Mouse (Mus musculus) heart, postnatal 25 days (tissue): Measurements from ENCODE around the gene 2010005H15Rik. TPM values are rescaled to one million over a fixed set of nuclear protein-coding genes. Genes with fewer than 3 reads are reported as not detected.
"Not testable (repeated sequence)": the region's sequence is repeated elsewhere in the genome, so short reads cannot be mapped to it uniquely, and the experiment has no call there.

ENCODE experiments used
- DNase-seq: peaks from one replicate; pipeline ENCODE4 v3.0.0; 2022; ENCODE audit warnings: low spot score
- intact Hi-C: fragments of 180-260 bp; cut with DNase I; formaldehyde crosslinking; loops from one replicate; pipeline ENCODE4 v1.15.1; 2025
- total RNA-seq, 2 experiments: library from RNA; stranded (reverse); gene quantifications; 2 replicates each; pipeline ENCODE4 v1.2.3; 2021

Gene 2010005H15Rik
- not detected for total RNA-seq

DNA sequence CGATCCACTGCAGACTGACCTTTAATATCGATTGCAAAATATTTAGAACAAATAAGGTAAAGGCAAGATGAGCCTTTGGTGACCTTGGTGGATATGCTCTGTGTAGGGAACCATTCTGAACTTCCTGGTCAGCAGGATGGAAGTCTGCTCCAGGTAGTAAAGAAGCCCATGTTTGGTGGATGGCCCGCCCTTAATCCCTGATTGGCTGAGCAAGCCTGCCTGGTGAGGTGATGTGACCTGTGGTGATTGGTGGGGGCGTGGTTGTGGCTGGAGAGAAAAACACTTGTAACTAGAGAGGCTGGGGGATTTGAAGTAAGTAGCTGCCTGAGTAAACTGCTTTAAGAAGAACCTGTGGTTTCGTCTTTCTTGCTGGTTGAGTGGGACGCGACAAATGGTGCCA, at the start of gene 2010005H15Rik:
TSS of gene 2010005H15Rik (plus strand) at position 301 of the 400 bp plus-strand sequence.
- intact Hi-C loops, DNase-seq: not testable (repeated sequence)

DNA sequence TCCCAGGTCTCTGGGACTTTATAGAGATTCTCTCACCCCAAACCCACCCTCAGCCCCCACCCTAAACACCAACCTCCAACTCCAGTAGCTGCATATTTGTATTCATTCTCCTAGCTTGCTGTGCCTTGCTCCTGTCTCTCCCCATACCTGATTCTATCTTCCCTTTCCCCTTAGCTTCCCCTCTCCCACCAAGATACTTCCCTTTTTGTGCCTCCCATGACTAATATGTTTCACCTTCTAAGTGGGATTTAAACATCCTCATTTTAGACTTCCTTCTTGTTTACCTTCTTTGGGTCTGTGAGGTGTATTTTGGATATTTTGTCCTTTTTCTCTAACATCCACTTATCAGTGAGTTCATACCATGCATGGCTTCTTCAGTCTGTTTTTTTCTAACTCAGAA, 45.2 kb upstream of the 2010005H15Rik start:
- no peak for DNase-seq
- intact Hi-C loops, result no loop called here

DNA sequence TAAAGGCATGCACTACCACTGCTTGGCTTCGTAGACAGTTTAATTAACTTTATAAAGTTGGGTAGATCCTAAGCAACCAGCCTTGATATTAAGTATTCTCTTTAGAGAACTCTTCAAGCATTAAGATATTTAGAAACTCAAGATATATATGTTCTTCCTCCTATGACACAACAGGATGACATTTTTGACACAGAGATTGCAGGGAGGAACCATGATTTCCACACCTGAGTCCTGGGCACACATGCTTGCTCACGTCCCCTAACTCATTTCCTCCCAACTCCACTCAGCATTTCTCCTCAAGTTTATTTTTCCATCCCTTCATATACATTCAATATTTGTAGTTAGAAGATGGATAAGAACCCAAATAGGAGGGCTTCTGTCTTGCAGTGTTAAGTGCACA, 41.4 kb upstream of the 2010005H15Rik start:
- intact Hi-C loops, result no loop called here
- DNase-seq, result no peak

DNA sequence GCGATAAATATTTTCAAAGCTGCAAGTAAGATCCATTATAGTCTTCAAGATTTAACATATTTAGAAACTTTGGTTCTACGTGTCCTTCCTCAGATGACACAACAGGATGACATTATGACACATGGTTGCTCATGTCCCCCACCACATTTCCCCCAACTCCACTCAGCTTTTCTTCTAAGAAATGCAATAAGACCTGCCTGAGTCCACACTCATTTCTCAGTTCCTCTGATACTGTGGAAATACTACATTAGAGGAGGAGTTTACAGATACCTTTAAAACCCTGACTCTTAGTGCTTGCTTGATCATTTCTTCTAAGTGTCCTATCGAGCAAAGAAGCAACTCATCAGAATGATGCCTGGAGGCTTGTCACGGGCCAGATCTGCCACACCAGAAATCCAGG, 37.4 kb upstream of the 2010005H15Rik start, which contains the start of gene Gm5483:
TSS of gene Gm5483 (plus strand) at position 301 of the 400 bp plus-strand sequence.
- intact Hi-C loops, DNase-seq: not testable (repeated sequence)

DNA sequence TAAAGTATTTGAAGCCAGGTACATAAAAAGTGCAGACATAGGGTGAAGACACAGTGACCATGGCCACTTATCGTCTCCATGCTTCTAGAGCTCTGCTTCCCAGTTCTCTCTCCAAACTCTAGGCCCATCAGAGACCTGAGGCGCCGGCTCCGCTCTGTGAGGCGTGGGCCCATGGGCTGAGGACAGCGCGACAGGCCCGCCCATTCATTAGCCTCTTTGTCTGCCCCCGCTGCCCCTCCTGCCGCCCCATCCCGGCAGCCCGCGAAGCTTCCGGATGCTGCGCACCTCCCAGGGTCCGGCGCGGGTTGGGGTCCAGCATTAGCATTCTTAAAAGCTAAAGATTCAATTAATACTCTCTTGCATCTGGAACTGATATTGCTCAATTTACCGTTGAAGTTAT, 22.0 kb upstream of the 2010005H15Rik start:
- no peak for DNase-seq
- intact Hi-C loops, result no loop called here

DNA sequence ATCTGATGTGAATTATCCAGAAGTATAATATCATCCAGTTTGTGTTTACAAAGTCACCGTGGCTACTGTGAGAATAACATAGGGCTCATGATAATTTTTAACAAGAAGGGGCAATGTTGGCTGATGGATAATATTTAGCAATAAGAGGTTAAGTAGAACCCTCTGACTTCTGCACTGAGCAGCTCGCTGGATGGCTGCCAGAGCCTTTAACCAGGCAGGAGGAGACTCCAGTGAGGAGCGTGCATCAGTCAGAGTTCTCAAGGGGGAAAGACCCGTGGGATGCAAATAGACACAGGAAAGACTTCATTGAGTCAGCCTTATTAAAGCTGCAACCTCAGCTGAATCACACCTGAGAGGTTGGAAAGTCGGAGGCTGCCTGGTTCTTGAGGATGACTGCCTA, 17.4 kb upstream of the 2010005H15Rik start:
- DNase-seq, result no peak
- intact Hi-C loops, result no loop called here

DNA sequence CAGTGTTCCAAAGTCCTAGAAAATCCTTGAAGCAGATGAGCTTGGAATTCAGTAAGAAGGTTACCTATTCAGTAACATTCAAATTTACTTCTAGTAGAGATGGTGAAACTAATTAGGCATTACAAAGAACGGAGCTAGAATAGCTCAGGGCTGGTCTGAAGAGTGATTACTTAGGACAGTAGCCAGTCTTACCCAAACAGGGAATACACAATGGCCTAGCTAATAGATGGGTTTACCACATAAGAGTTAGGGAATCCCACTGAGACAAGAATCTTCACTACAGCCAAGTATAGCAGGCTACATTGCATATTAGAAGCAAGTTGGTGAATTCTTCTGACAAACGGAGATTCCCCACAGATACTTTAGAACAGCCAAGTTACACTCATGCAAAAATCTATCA, 15.6 kb upstream of the 2010005H15Rik start:
- DNase-seq, intact Hi-C loops: not testable (repeated sequence)

DNA sequence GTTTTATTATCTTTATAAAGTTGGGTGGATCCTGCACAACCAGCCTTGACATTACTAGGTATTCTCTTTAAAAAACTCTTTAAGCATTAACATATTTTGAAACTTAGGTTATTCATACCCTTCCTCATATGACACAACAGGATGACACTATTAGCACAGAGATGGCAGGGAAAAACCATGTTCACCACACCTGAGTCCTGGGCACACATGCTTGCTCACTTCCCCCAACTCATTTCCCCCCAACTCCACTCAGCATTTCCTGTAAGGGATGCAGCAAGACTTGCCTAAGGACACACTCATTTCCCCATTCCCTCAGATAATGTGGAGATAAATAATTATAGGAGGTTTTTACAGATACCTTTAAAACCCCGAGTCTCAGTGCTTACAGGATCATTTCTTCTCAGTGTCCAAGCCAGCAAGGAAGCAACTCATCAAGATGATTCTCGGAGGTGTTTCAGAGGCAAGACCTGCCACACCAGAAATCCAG, 11.3 kb upstream of the 2010005H15Rik start, which contains the start of gene Gm5416:
TSS of gene Gm5416 (plus strand) at position 437 of the 487 bp plus-strand sequence.
- no peak for DNase-seq
- intact Hi-C loops, result no loop called here

DNA sequence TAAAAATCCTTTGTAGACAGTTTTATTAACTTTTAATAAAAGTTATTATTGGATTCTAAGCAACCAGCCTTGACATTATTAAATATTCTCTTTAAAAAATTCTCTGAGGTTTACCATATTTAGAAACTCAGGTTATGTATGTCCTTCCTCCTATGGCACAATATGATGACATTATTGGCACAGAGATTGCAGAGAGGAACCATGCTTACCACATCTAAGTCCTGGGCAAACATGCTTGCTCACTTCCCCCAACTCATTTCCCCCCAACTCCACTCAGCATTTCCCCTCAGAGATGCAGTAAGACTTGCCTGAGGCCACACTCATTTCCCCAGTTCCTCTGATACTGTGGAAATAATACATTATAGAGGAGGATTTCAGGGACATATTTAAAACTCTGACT, 39.3 kb downstream of the 2010005H15Rik start:
- DNase-seq, intact Hi-C loops: not testable (repeated sequence)

DNA sequence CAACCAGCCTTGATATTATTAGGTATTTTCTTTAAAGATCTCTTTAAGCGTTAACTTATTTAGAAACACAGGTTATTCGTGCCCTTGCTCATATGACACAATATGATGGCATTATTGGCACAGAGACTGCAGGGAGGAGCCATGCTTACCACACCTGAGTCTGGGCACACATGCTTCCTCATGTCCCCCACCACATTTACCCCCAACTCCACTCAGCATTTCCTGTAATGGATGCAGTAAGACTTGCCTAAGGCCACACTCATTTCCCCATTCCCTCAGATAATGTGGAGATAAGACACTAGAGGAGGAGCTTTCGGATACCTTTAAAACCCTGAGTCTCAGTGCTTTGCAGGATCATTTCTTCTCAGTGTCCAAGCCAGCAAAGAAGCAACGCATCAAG, 55.5 kb downstream of the 2010005H15Rik start, which contains the start of gene Stfa1:
TSS of gene Stfa1 (plus strand) at position 156 of the 400 bp plus-strand sequence.
- DNase-seq, intact Hi-C loops: not testable (repeated sequence)

DNA sequence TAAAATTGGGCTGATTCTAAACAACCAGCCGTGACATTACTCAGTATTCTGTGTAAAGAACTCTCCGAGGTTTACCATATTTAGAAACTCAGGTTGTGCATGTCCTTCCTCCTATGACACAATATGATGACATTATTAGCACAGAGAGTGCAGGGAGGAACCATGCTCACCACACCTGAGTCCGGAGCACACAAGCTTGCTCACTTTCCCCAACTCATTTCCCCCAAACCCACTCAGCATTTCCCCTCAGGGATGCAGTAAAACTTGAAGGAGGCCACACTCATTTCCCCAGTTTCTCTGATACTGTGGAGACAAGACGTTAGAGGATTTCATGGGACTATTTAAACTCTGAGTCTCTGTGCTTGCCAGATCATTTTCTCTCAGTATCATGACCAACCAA, 67.9 kb downstream of the 2010005H15Rik start:
- no peak for DNase-seq
- intact Hi-C loops, result no loop called here

Other genes starting within 250 kb of the 2010005H15Rik start
- 100 to 1,000 TPM; 112 TPM for gene Kpna1, start 242.7 kb upstream of the 2010005H15Rik start, total RNA-seq
- gene Wdr5b, start 180.3 kb upstream of the 2010005H15Rik start, total RNA-seq, result 1 to 10 TPM; 2.6 to 2.9 TPM
- gene Fam162a, start 149.9 kb upstream of the 2010005H15Rik start, total RNA-seq, result 100 to 1,000 TPM; 241 to 254 TPM
- gene Ccdc58, start 149.8 kb upstream of the 2010005H15Rik start, total RNA-seq, result 10 to 100 TPM; 30.7 to 35.8 TPM
- gene Csta1, start 90.2 kb upstream of the 2010005H15Rik start, total RNA-seq, result not detected
- not detected for gene Stfa2l1, start 64.7 kb upstream of the 2010005H15Rik start, total RNA-seq
- not detected for gene Gm5483, start 37.3 kb upstream of the 2010005H15Rik start, total RNA-seq
- gene Gm5416, start 11.1 kb upstream of the 2010005H15Rik start, total RNA-seq, result not detected
- gene Stfa1, start 55.5 kb downstream of the 2010005H15Rik start, total RNA-seq, result not detected
- gene BC117090, start 112.9 kb downstream of the 2010005H15Rik start, total RNA-seq, result not detected
- gene BC100530, start 146.3 kb downstream of the 2010005H15Rik start, total RNA-seq, result not detected
- not detected for gene Stfa2, start 187.0 kb downstream of the 2010005H15Rik start, total RNA-seq
- not detected for gene Stfa3, start 233.9 kb downstream of the 2010005H15Rik start, total RNA-seq